In genomic region chr5:31613852-31614286, GRCm38 (mm10) we compare ENCODE assay signal across 8 mouse cellular contexts. TPM values are rescaled to one million over a fixed set of nuclear protein-coding genes. Genes with fewer than 3 reads are reported as not detected.
DNase-seq lines count a peak whose midpoint lies in the region; ATAC-seq and TF ChIP-seq lines count a peak whose summit lies in the region.

No protein-coding gene starts in this region.

- peaks cover 50% of the 10 kb centered on the region for H3K79me2 ChIP-seq in C2C12 (ENCODE audit: control insufficient read depth, insufficient read depth)

- H3K9me3 ChIP-seq in heart, embryonic 11.5 days (replicated peaks; ENCODE audit: control insufficient read depth, low read length), result no peaks in the 10 kb centered on the region
- H3K9me3 ChIP-seq in kidney, embryonic 16.5 days (ENCODE audit: low read length), result no peaks in the 10 kb centered on the region

- peak overlapping the region; percentile 89 for H3K27ac ChIP-seq in heart, embryonic 11.5 days (ENCODE audit: low read depth, low read length)
- peak overlapping the region; percentile 95 for H3K27ac ChIP-seq in kidney, embryonic 16.5 days (ENCODE audit: low read length)

- no peaks in the 10 kb centered on the region for H3K27me3 ChIP-seq in C2C12 (ENCODE audit: control insufficient read depth, insufficient read depth, insufficient read length)
- no peaks in the 10 kb centered on the region for H3K27me3 ChIP-seq in heart, embryonic 11.5 days (ENCODE audit: control insufficient read depth, insufficient read depth, low read length)
- no peaks in the 10 kb centered on the region for H3K27me3 ChIP-seq in kidney, embryonic 16.5 days (ENCODE audit: insufficient read depth, low read length)

- no peak for TF ChIP-seq POLR2A in brain, embryonic 14.5 days (IDR thresholded peaks at IDR 0.05; ENCODE audit: borderline replicate concordance, extremely low read depth, insufficient read depth, insufficient read length, poor library complexity, severe bottlenecking)

- peak overlapping the region; percentile 47 for H3K4me3 ChIP-seq in C2C12 (ENCODE audit: insufficient read depth, poor library complexity, severe bottlenecking)
- peak overlapping the region; percentile 69 for H3K4me3 ChIP-seq in heart, embryonic 11.5 days (ENCODE audit: low read depth, low read length)
- peak overlapping the region; percentile 78 for H3K4me3 ChIP-seq in kidney, embryonic 16.5 days (ENCODE audit: low read length)

- H3ac ChIP-seq in C2C12 (ENCODE audit: control insufficient read depth, insufficient read length, low read depth), result peak overlapping the region; percentile 78

- H3K9ac ChIP-seq in heart, embryonic 11.5 days (ENCODE audit: low read depth, low read length), result peak overlapping the region; percentile 90
- H3K9ac ChIP-seq in kidney, embryonic 16.5 days (replicated peaks; ENCODE audit: low read length), result peak overlapping the region; percentile 88

- H3K4me2 ChIP-seq in heart, embryonic 11.5 days, result peak overlapping the region; percentile 71
- H3K4me2 ChIP-seq in kidney, embryonic 16.5 days (replicated peaks; ENCODE audit: low read depth, low read length), result peak overlapping the region; percentile 69

- H3K79me3 ChIP-seq in C2C12 (ENCODE audit: low read depth), result peaks cover 40% of the 10 kb centered on the region

- DNase-seq in brain, embryonic 14.5 days (ENCODE audit: low read depth), result peak; percentile 94
- peak; percentile 86 for DNase-seq in liver
- DNase-seq in monocyte, adult 2 months (ENCODE audit: low read depth in 1 of 2, low spot score in 2 of 2), result peak; percentile 31 to 70
- peak; percentile 60 to 70 for DNase-seq in spleen, postnatal 14 days (ENCODE audit: low spot score in 2 of 2)

- H3K36me3 ChIP-seq in C2C12 (ENCODE audit: control insufficient read depth, insufficient read depth), result peaks cover 33% of the 10 kb centered on the region
- peaks cover 5% of the 10 kb centered on the region; the same call in 1 of the 2 replicates for H3K36me3 ChIP-seq in heart, embryonic 11.5 days (ENCODE audit: control insufficient read depth, insufficient read depth, low read length)
- H3K36me3 ChIP-seq in kidney, embryonic 16.5 days (ENCODE audit: insufficient read depth, low read length), result peaks cover 16% of the 10 kb centered on the region

- WGBS in heart, embryonic 11.5 days (ENCODE audit: insufficient replicate concordance), result 0% methylated on average over 37 of the region's 37 CpGs
- WGBS in kidney, embryonic 16.5 days, result under 1% methylated on average over 37 of the region's 37 CpGs

- peaks cover 7% of the 10 kb centered on the region for H3K4me1 ChIP-seq in heart, embryonic 11.5 days (ENCODE audit: control insufficient read depth, insufficient read depth, low read length)
- H3K4me1 ChIP-seq in kidney, embryonic 16.5 days (ENCODE audit: insufficient read depth, low read length), result peaks cover 10% of the 10 kb centered on the region

- peak; percentile 67 for TF ChIP-seq CTCF in C2C12 (IDR thresholded peaks at IDR 0.05; ENCODE audit: control insufficient read depth, insufficient read depth, insufficient read length)
- peak; percentile 35; the same call in 1 of the 2 replicates for TF ChIP-seq CTCF in brain, embryonic 14.5 days (IDR thresholded peaks at IDR 0.05; ENCODE audit: borderline replicate concordance, extremely low read depth, insufficient read depth, insufficient read length)

- peak; percentile 89 for ATAC-seq in erythroblast, adult 5-6 weeks (replicated peaks; ENCODE audit: low FRiP score, poor library complexity, severe bottlenecking)
- peak; percentile 89 for ATAC-seq in heart, embryonic 11.5 days (replicated peaks; ENCODE audit: insufficient number of reproducible peaks, low FRiP score, low TSS enrichment)
- ATAC-seq in kidney, embryonic 16.5 days (ENCODE audit: low FRiP score, low TSS enrichment), result peak; percentile 88

TF ChIP-seq in C2C12, 6 proteins besides CTCF, POLR2A, EP300 and RAD21:
- TF ChIP-seq MYOD1 (IDR thresholded peaks at IDR 0.05; ENCODE audit: control insufficient read depth, insufficient read length, low read depth) (no peak), MAX (IDR thresholded peaks at IDR 0.05) (peak; percentile 60)

RNA-seq across cellular contexts. Expression of gene Mrpl33, which starts 17.1 kb away (rescaled TPM):
- polyA plus RNA-seq in C2C12 (2012; fragmentation: generic; extraction: Trizol), result 228 TPM
- polyA plus RNA-seq in brain, embryonic 14.5 days (2012; rRNA removed), result 71.0 and 82.5 TPM in 2 replicates
- 101 TPM in 2 replicates for total RNA-seq in erythroblast, adult 5-6 weeks (2015; ENCODE audit: low replicate concordance)
- total RNA-seq in erythroblast, adult 5-6 weeks (2017; ENCODE audit: low replicate concordance), result 42.5 and 55.5 TPM in 2 replicates
- 323 and 328 TPM in 2 replicates for polyA plus RNA-seq in heart, embryonic 11.5 days (2014; fragmentation: Nextera tagmentation; extraction: Ambion mirVana)
- polyA plus RNA-seq in kidney, embryonic 16.5 days (2015; fragmentation: Nextera tagmentation; extraction: Ambion mirVana), result 237 and 260 TPM in 2 replicates

Comparison
In these comparisons a context has a peak if more than half of its experiments do, and no peak if none do; other contexts are left out.
1. Peak in every context shown above with its lines: DNase-seq, ATAC-seq, H3K4me3 ChIP-seq and H3K27ac ChIP-seq.